Mouse (Mus musculus): ENCODE data around the gene Foxc2.

DNA sequence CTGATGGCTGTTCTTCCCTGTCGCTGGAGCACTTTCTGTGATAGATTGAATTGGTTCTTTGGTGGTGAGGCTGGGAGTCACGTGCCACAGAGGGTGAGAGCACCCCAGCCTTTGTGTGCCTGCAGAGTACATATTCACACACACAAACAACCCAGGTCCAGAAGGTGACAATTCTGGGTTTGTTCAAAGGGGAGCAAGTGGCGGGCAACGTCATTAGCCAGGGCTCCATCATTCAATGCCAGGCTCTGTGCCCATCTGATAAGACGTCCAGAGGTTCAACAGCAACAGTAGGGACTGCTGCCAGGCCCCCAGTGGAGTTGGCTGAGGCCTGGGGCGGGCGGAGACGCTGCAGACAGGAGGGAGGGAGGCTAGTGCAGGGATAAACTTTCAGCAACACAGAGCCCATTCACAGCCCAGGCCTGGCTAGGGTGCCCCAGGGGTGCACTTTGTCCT is 48.1 kb downstream of the Foxc2 start:
- TF ChIP-seq CTCF (IDR thresholded peaks at IDR 0.05) (no peak), EP300 (IDR thresholded peaks at IDR 0.05) (no peak)

All from lung, postnatal 0 days (tissue).